Mouse (Mus musculus) midbrain, embryonic 10.5 days (tissue): ENCODE measurements at regions not wholly inside any gene's neighbourhood (a gene's known extent, or its start where the extent isn't known, plus 50 kb on each side); places are given as distances from the start of the nearest gene placed in this dataset.
A peak's percentile ranks its signal among the peaks of the same experiment; 100 is the strongest.

Experiments
- DNase-seq: peaks from one replicate; pipeline ENCODE4 v3.0.0-alpha.2; 2017; ENCODE audit warnings: low spot score
- H3K27ac ChIP-seq: fragments of 300-500 bp; sonication (generic); replicated peaks from 2 replicates; pipeline ENCODE4 v1.5.1; 2016; ENCODE audit warnings: mild to moderate bottlenecking
- H3K27me3 ChIP-seq: fragments of 300-500 bp; sonication (generic); 2 replicates; pipeline ENCODE4 v1.6.1; 2016; ENCODE audit warnings: low read depth, mild to moderate bottlenecking; ENCODE audit not compliant: poor library complexity, severe bottlenecking
- H3K36me3 ChIP-seq: fragments of 300-500 bp; sonication (generic); 2 replicates; pipeline ENCODE4 v1.6.1; 2016; ENCODE audit warnings: mild to moderate bottlenecking, moderate library complexity
- H3K4me1 ChIP-seq: fragments of 300-500 bp; sonication (generic); 2 replicates; pipeline ENCODE4 v1.6.1; 2016
- H3K4me3 ChIP-seq: fragments of 300-500 bp; sonication (generic); 2 replicates; pipeline ENCODE4 v1.5.1; 2016; ENCODE audit warnings: mild to moderate bottlenecking, moderate library complexity
- H3K9me3 ChIP-seq: fragments of 300-500 bp; sonication (generic); replicated peaks from 2 replicates; pipeline ENCODE4 v1.6.1; 2016; ENCODE audit warnings: mild to moderate bottlenecking
- WGBS: fragments of 180-500 bp; shearing (Covaris S2); methylation state at CpG from one replicate; pipeline ENCODE4 v1.1.7; 2016; 5-methylcytosine and 5-hydroxymethylcytosine counted together

DNA sequence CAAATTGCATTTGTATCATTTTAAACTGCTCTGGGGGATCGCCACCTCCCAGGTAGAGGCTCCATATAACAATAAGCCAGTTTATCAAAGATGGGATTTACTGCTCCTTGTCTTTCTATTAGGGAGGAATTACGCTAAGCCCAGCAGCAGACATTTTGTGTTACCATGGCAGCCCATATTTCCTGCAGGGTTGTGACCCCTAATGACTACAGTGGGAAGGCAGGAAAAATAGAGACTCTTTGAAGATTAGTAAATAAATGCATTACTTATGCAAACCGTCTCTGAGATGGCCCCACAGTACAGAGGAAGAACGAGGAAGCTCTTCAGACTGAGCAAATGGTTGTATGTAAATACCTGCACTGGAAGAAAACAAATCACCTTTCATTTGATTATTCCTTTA is 237.5 kb upstream of the Zic3 start:
- DNase-seq, result no peak
- WGBS, result 58% methylated on average over 4 of the region's 4 CpGs

DNA sequence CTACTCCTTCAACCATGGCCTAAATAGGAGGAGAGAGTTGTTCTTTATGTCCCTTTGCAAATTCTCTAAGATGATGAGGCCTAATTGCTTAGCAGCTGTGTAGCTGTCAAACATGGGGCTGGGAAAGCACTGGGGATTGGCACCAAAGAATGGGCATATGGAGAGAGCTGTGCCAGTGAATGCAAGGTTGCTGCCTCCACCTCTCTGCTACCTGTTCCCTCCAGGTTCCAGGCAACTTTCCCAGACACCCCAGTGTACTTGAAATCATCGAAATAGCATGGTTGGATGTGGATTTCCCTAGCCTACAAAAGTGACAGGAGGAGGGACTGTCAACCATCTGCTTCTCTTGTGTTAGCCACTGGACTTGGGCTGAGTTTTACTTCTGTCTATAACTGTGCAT is 234.9 kb upstream of the Zic3 start:
- H3K9me3 ChIP-seq, result no peaks in the 10 kb centered on the region
- no peak overlapping the region for H3K27ac ChIP-seq
- WGBS, result 73% methylated on average over 1 of the region's 1 CpGs
- H3K4me1 ChIP-seq, result 0 out of 2 replicates have a peak, but pooled peaks cover 7% of the 10 kb centered on the region
- no peak overlapping the region for H3K4me3 ChIP-seq
- no peaks in the 10 kb centered on the region for H3K36me3 ChIP-seq
- H3K27me3 ChIP-seq, result no peaks in the 10 kb centered on the region
- DNase-seq, result no peak

More for the DNA sequence above, 237.5 kb upstream of the Zic3 start:
- Histone ChIP-seq H3K27ac (no peak overlapping the region), H3K4me1 (0 out of 2 replicates have a peak, but pooled peaks cover 7% of the 10 kb centered on the region), H3K4me3 (no peak overlapping the region), H3K36me3 (no peaks in the 10 kb centered on the region), H3K9me3 (no peaks in the 10 kb centered on the region), H3K27me3 (no peaks in the 10 kb centered on the region)

DNA sequence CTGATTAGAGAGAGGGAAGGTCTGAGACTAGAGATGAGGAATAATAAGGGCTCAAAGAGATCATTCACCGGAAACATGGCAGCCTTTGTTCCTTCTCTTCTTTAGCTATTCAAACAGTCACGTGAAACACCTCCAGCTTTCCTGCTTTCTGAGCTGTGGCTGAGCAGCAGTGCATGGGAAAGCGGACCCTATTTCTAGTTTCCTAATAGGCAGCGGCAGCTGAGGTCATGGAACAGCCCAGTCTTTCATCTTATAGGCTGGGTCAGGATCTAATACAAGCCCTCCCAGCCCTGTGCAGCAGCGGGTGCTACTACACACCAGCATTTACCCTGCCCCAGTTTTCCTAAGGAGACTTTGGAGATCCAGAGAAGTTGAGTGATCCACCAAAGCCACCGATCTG is 224.5 kb upstream of the Zic3 start:
- no peaks in the 10 kb centered on the region for H3K27me3 ChIP-seq
- peak; percentile 43 for DNase-seq

DNA sequence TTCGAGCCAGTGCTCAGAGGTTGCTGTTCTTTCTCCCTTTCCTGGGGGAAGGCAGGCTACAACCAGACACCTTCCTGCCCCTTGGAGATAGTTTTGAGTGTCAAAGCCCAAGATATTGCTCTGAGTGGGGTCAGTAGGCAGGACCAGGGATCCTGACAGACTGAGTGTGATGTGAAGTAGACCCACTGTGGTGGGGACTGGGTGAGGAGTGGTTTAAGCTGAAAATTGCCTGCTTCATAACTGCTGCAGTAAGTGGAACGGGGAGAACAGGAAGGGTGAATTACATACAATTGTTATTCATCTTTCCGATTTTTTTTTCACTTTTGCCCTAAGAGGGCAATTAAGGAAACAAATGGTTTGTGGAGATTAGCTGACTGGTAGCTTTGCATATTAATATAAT is 224.1 kb upstream of the Zic3 start:
- peaks cover 20% of the 10 kb centered on the region for H3K4me1 ChIP-seq
- H3K27ac ChIP-seq, result peak overlapping the region; percentile 74
- no peak overlapping the region for H3K4me3 ChIP-seq
- 54% methylated on average over 3 of the region's 3 CpGs for WGBS
- no peaks in the 10 kb centered on the region for H3K9me3 ChIP-seq
- H3K27me3 ChIP-seq, result no peaks in the 10 kb centered on the region
- DNase-seq, result peak; percentile 11
- H3K36me3 ChIP-seq, result no peaks in the 10 kb centered on the region

More for the DNA sequence above, 224.5 kb upstream of the Zic3 start:
- 40% methylated on average over 6 of the region's 6 CpGs for WGBS
- no peak overlapping the region for H3K4me3 ChIP-seq
- peak overlapping the region; percentile 74 for H3K27ac ChIP-seq
- H3K9me3 ChIP-seq, result no peaks in the 10 kb centered on the region
- H3K4me1 ChIP-seq, result peaks cover 20% of the 10 kb centered on the region
- H3K36me3 ChIP-seq, result no peaks in the 10 kb centered on the region

DNA sequence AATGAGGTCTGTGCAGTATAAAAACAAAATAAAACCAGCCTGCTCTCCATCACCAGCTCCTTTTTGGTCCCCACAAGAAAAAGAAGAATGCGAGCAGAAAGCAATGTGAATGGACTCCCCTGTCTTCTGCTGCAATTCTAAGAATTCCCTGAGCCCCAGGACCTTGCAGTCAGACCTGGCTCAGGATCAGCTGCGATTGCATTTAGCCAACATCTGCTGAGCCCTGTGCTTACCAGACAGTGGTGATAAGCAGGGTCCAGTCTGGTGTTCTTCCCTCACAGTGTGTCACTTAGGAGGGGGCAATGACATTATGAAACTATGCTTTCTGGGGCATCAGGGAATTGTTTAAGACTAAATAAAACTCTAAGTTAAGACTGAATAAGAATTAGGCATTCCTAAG is 223.6 kb upstream of the Zic3 start:
- Histone ChIP-seq H3K4me1 (peaks cover 20% of the 10 kb centered on the region), H3K27me3 (no peaks in the 10 kb centered on the region), H3K9me3 (no peaks in the 10 kb centered on the region), H3K4me3 (no peak overlapping the region), H3K36me3 (no peaks in the 10 kb centered on the region), H3K27ac (peak overlapping the region; percentile 28)
- DNase-seq, result no peak
- 38% methylated on average over 2 of the region's 2 CpGs for WGBS
